9 mouse cellular contexts compared by ENCODE assay signal in the genomic region with DNA sequence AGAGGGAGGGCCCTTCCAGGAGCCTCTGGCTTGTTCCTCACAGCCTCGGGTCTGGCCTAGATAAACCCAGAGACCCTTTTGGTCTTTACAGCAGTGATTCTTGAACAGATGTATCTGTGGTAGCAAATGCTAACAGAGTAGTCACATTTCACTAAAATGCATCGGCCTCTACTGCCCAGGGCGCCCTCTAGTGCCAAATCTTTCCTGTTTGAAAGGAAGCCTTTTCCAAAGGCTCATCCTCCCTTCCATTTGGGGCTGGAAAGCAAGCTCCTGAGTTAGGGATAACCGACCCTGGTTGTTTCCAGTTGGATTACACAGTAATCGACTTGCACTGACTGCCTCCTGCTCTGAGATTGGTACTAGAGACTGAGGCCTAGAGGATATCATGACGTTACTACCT. TPM values are rescaled to one million over a fixed set of nuclear protein-coding genes. Genes with fewer than 3 reads are reported as not detected.
DNase-seq lines count a peak whose midpoint lies in the region; ATAC-seq lines count a peak whose summit lies in the region.
"Had no signal": no experiment of that assay in that cellular context is flagged by ENCODE, and none has a peak within 500 bp of the region (broad histone marks: within the 10 kb centered on the region; RNA-seq: fewer than 3 reads in every experiment).

No protein-coding gene starts in this region.

- H3K4me1 ChIP-seq in forebrain, embryonic 11.5 days (replicated peaks; ENCODE audit: control insufficient read depth, insufficient read depth, low read length), result peaks cover 20% of the 10 kb centered on the region
- peaks cover 27% of the 10 kb centered on the region for H3K4me1 ChIP-seq in forebrain, embryonic 12.5 days

- peaks cover 51% of the 10 kb centered on the region for H3K27me3 ChIP-seq in forebrain, embryonic 11.5 days (ENCODE audit: control insufficient read depth, insufficient read depth, low read length)
- peaks cover 78% of the 10 kb centered on the region for H3K27me3 ChIP-seq in forebrain, embryonic 12.5 days

- H3K4me3 ChIP-seq in forebrain, embryonic 11.5 days (ENCODE audit: low read depth, low read length), result no peak overlapping the region
- no peak overlapping the region for H3K4me3 ChIP-seq in forebrain, embryonic 12.5 days (replicated peaks)

- H3K9me3 ChIP-seq in forebrain, embryonic 11.5 days (ENCODE audit: control insufficient read depth, low read length), result no peaks in the 10 kb centered on the region
- H3K9me3 ChIP-seq in forebrain, embryonic 12.5 days, result no peaks in the 10 kb centered on the region

- no peak overlapping the region for H3K9ac ChIP-seq in forebrain, embryonic 11.5 days (ENCODE audit: low read length)
- no peak overlapping the region for H3K9ac ChIP-seq in forebrain, embryonic 12.5 days

- no peak overlapping the region for H3K27ac ChIP-seq in forebrain, embryonic 11.5 days (ENCODE audit: low read depth, low read length)
- H3K27ac ChIP-seq in forebrain, embryonic 12.5 days, result no peak overlapping the region

- DNase-seq in forebrain, embryonic 11.5 days (ENCODE audit: low spot score), result peak; percentile 75
- DNase-seq in ovary, postnatal 14 days (ENCODE audit: low spot score), result peak; percentile 24
- no peak for DNase-seq in ovary, postnatal 10 days (ENCODE audit: low spot score)
- peak; percentile 37 to 76 for DNase-seq in cerebellum, postnatal 4 days (ENCODE audit: low spot score in 2 of 2)
- peak; percentile 74 for DNase-seq in layer of hippocampus, adult 9-10 months (ENCODE audit: low spot score)
- no peak for DNase-seq in heart, adult 9 months (ENCODE audit: low spot score in 2 of 2)

- ATAC-seq in forebrain, embryonic 11.5 days (replicated peaks; ENCODE audit: low FRiP score), result no peak
- no peak for ATAC-seq in forebrain, embryonic 12.5 days (ENCODE audit: low FRiP score)
- 0 out of 2 replicates have a peak, but pooled peaks have one; percentile 27 for ATAC-seq in megakaryocyte progenitor cell, adult 5-6 weeks (replicated peaks; ENCODE audit: poor library complexity)

- no peak overlapping the region for H3K4me2 ChIP-seq in forebrain, embryonic 11.5 days (ENCODE audit: low read depth, low read length, severe bottlenecking)
- H3K4me2 ChIP-seq in forebrain, embryonic 12.5 days, result no peak overlapping the region

- H3K36me3 ChIP-seq in forebrain, embryonic 11.5 days (ENCODE audit: control insufficient read depth, insufficient read depth, low read length), result no peaks in the 10 kb centered on the region
- no peaks in the 10 kb centered on the region for H3K36me3 ChIP-seq in forebrain, embryonic 12.5 days (replicated peaks)

- WGBS in forebrain, embryonic 11.5 days, result 2% methylated on average over 6 of the region's 6 CpGs
- WGBS in forebrain, embryonic 12.5 days, result 2% methylated on average over 6 of the region's 6 CpGs

RNA-seq across cellular contexts. Expression of gene Egr4, which starts 2.9 kb away (rescaled TPM):
- polyA plus RNA-seq in forebrain, embryonic 11.5 days (2014; fragmentation: Nextera tagmentation; extraction: Ambion mirVana), result not detected in 2 replicates
- not detected in 2 replicates for polyA plus RNA-seq in forebrain, embryonic 12.5 days (2016; fragmentation: Nextera tagmentation; extraction: Ambion mirVana)
- total RNA-seq in megakaryocyte progenitor cell, adult 5-6 weeks (2015), result not detected in 2 replicates
- not detected in 2 replicates for total RNA-seq in megakaryocyte progenitor cell, adult 5-6 weeks (2017)
- total RNA-seq: heart, adult 18-20 months had no signal

RNA-seq across cellular contexts. Expression of gene Fbxo41, which starts 7.7 kb away (rescaled TPM):
- polyA plus RNA-seq in forebrain, embryonic 11.5 days (2014; fragmentation: Nextera tagmentation; extraction: Ambion mirVana), result 0.93 and 1.1 TPM in 2 replicates
- polyA plus RNA-seq in forebrain, embryonic 12.5 days (2016; fragmentation: Nextera tagmentation; extraction: Ambion mirVana), result 1.9 and 2.6 TPM in 2 replicates
- total RNA-seq in megakaryocyte progenitor cell, adult 5-6 weeks (2015), result not detected in 2 replicates
- total RNA-seq in megakaryocyte progenitor cell, adult 5-6 weeks (2017), result not detected in 2 replicates
- total RNA-seq: heart, adult 18-20 months had no signal

RNA-seq across cellular contexts. Expression of gene Pradc1, which starts 58.7 kb away (rescaled TPM):
- 26.3 and 27.5 TPM in 2 replicates for polyA plus RNA-seq in forebrain, embryonic 11.5 days (2014; fragmentation: Nextera tagmentation; extraction: Ambion mirVana)
- 33.0 and 34.0 TPM in 2 replicates for polyA plus RNA-seq in forebrain, embryonic 12.5 days (2016; fragmentation: Nextera tagmentation; extraction: Ambion mirVana)
- 28.9 and 40.6 TPM in 2 replicates for total RNA-seq in megakaryocyte progenitor cell, adult 5-6 weeks (2015)
- 11.1 and 12.0 TPM in 2 replicates for total RNA-seq in megakaryocyte progenitor cell, adult 5-6 weeks (2017)

RNA-seq across cellular contexts. Expression of gene Cct7, which starts 59.2 kb away (rescaled TPM):
- polyA plus RNA-seq in forebrain, embryonic 11.5 days (2014; fragmentation: Nextera tagmentation; extraction: Ambion mirVana), result 647 and 695 TPM in 2 replicates
- 610 and 617 TPM in 2 replicates for polyA plus RNA-seq in forebrain, embryonic 12.5 days (2016; fragmentation: Nextera tagmentation; extraction: Ambion mirVana)
- 321 and 330 TPM in 2 replicates for total RNA-seq in megakaryocyte progenitor cell, adult 5-6 weeks (2015)
- total RNA-seq in megakaryocyte progenitor cell, adult 5-6 weeks (2017), result 304 and 348 TPM in 2 replicates

Comparison
In these comparisons a context has a peak if more than half of its experiments do, and no peak if none do; other contexts are left out.
1. DNase-seq: peak in forebrain, embryonic 11.5 days (single experiment), ovary, postnatal 14 days (single experiment), cerebellum, postnatal 4 days (2 of 2) and layer of hippocampus, adult 9-10 months (single experiment); none in ovary, postnatal 10 days (single experiment) and heart, adult 9 months (0 of 2).